In the genomic region with DNA sequence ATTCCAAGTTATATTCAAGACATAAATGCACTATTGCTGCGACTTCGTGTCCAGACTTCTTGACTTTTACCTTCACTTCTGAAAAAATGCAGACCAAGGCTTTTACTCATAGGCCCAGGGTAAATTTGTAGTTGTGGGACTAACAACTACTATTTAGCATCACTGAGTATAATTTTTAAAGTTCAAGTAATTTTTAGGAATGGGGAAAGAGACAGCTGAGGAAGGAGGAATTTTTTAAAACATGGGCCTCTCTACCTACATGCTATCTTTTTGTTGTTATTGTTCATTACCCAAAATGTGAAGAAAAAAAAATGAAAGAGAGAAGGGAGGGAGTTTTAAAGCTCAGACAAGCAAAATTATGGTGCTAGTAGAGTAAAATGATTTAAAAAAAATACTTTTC, we compare ENCODE assay signal across 28 mouse cellular contexts.
"Had no signal": no experiment of that assay in that cellular context is flagged by ENCODE, and none has a peak within 500 bp of the region (broad histone marks: within the 10 kb centered on the region; RNA-seq: fewer than 3 reads in every experiment).

No protein-coding gene starts in this region.

- ATAC-seq: forebrain, embryonic 13.5 days; forebrain, embryonic 14.5 days; forebrain, embryonic 15.5 days; forebrain, embryonic 16.5 days; forebrain, postnatal 0 days had no signal

- DNase-seq: cerebellum, adult 8-10 months; cerebellum, adult 9-10 months; cerebellum, adult 9-11 months; cerebellum, postnatal 10 days; cerebellum, postnatal 14 days; cerebellum, postnatal 25 days; cerebellum, postnatal 36 days; embryo, embryonic 11 days; forebrain, postnatal 0 days; gastrocnemius, adult 2 months; gastrocnemius, postnatal 10 days; gastrocnemius, postnatal 14 days; gastrocnemius, postnatal 25 days; gastrocnemius, postnatal 36 days; heart, adult 11 months; heart, adult 18-20 months; heart, adult 2 months had no signal

- H3K9me3 ChIP-seq: embryonic facial prominence, embryonic 10.5 days; embryonic facial prominence, embryonic 12.5 days; embryonic facial prominence, embryonic 13.5 days; embryonic facial prominence, embryonic 15.5 days; forebrain, embryonic 10.5 days; forebrain, embryonic 12.5 days; forebrain, embryonic 13.5 days; forebrain, embryonic 15.5 days had no signal

- H3K4me3 ChIP-seq: embryonic facial prominence, embryonic 10.5 days; embryonic facial prominence, embryonic 12.5 days; embryonic facial prominence, embryonic 13.5 days; embryonic facial prominence, embryonic 15.5 days; erythroblast, embryonic 14.5 days; forebrain, embryonic 10.5 days; forebrain, embryonic 12.5 days; forebrain, embryonic 13.5 days; forebrain, embryonic 15.5 days; gastrocnemius, adult 2 months; heart, adult 2 months had no signal

- H3K36me3 ChIP-seq: embryonic facial prominence, embryonic 10.5 days; embryonic facial prominence, embryonic 12.5 days; embryonic facial prominence, embryonic 13.5 days; embryonic facial prominence, embryonic 15.5 days; forebrain, embryonic 10.5 days; forebrain, embryonic 12.5 days; forebrain, embryonic 15.5 days had no signal

- H3K9ac ChIP-seq: embryonic facial prominence, embryonic 12.5 days; embryonic facial prominence, embryonic 13.5 days; embryonic facial prominence, embryonic 15.5 days; forebrain, embryonic 12.5 days; forebrain, embryonic 13.5 days; forebrain, embryonic 15.5 days; forebrain, postnatal 0 days had no signal

- H3K27ac ChIP-seq: embryonic facial prominence, embryonic 10.5 days; embryonic facial prominence, embryonic 12.5 days; embryonic facial prominence, embryonic 13.5 days; embryonic facial prominence, embryonic 15.5 days; forebrain, embryonic 10.5 days; forebrain, embryonic 12.5 days; forebrain, embryonic 13.5 days; forebrain, embryonic 15.5 days; gastrocnemius, adult 2 months; heart, adult 2 months had no signal

- H3K4me2 ChIP-seq: embryonic facial prominence, embryonic 12.5 days; embryonic facial prominence, embryonic 13.5 days; embryonic facial prominence, embryonic 15.5 days; forebrain, embryonic 12.5 days; forebrain, embryonic 13.5 days; forebrain, embryonic 15.5 days had no signal
